Mouse (Mus musculus): Measurements from ENCODE around the gene Cgnl1.

DNA sequence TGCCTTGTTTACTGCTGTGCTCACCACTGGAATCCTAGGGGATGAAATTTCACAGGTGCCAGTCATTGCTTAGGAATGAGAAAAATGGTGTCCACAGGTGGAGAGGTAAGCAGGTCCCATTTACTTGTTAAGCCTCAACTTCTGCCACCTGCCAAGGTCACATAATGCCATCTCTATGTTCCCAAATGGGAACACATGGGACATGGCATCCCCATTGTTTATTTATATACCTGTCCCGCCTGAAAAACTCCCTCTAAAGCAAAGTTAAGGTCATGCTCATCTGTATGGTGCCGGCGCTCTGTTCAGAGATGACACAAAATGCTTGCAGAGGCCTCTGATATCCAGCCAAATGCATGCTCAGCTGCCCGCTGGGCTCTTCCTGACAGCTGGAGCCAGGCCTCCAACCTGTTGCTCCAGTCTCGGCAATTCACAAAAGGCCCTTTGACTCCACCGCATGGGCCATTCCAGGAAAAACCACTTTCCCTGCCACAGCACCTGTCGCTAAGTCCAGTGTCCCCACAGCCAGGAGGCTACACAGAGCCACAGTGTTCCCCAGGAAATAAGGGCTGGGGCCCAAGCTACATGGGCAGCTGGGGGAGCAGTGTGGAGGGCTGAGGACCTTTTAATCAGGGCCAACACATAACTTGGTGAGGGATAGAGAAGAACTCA, 192.4 kb downstream of the Cgnl1 start:
- TF ChIP-seq CTCF (IDR thresholded peaks at IDR 0.05; ENCODE audit: control insufficient read depth, insufficient read depth, insufficient replicate concordance, low read depth, low read length) (no peak), POLR2A (IDR thresholded peaks at IDR 0.05; ENCODE audit: control insufficient read depth, low read depth, low read length) (no peak)

Data from testis, adult 2 months (tissue).